Mouse (Mus musculus) hindbrain, embryonic 12.5 days (tissue): Measurements from ENCODE around the gene Vcp. TPM values are rescaled to one million over a fixed set of nuclear protein-coding genes. Genes with fewer than 3 reads are reported as not detected.

Experiments used
- polyA plus RNA-seq: library from polyadenylated mRNA; unstranded; fragments of >200 nt; fragmentation: Nextera tagmentation; extraction: Ambion mirVana; gene quantifications from 2 replicates; pipeline ENCODE4 v1.2.1, GENCODE M21; 2016

Vcp gene
- polyA plus RNA-seq, 1 experiment from 2014 or later = 626 TPM

Other genes with a start within 250 kb of the Vcp start
- not detected in 2 replicates for gene Ccl19, start 243.9 kb downstream of the Vcp start, polyA plus RNA-seq
- 4.1 and 5.5 TPM in 2 replicates for gene Ccl21a, start 226.5 kb downstream of the Vcp start, polyA plus RNA-seq
- 0.05 and 0.21 TPM in 2 replicates for gene Fam205a1, start 146.6 kb downstream of the Vcp start, polyA plus RNA-seq
- gene Gm12394, start 143.7 kb downstream of the Vcp start, polyA plus RNA-seq = 0.31 and 0.48 TPM in 2 replicates
- 1.9 and 2.4 TPM in 2 replicates for gene Fam205c, start 126.3 kb downstream of the Vcp start, polyA plus RNA-seq
- gene Phf24, start 83.8 kb downstream of the Vcp start, polyA plus RNA-seq = 7.9 TPM in 2 replicates
- gene Dnajb5, start 50.7 kb downstream of the Vcp start, polyA plus RNA-seq = 32.4 and 37.4 TPM in 2 replicates
- gene 1700022I11Rik, start 30.9 kb downstream of the Vcp start, polyA plus RNA-seq = 0.61 and 1.2 TPM in 2 replicates
- 20.5 and 21.6 TPM in 2 replicates for gene Fancg, start 10.0 kb upstream of the Vcp start, polyA plus RNA-seq
- gene Pigo, start 25.3 kb upstream of the Vcp start, polyA plus RNA-seq = 25.2 and 28.9 TPM in 2 replicates
- gene Stoml2, start 31.2 kb upstream of the Vcp start, polyA plus RNA-seq = 243 and 249 TPM in 2 replicates
- 36.2 and 36.6 TPM in 2 replicates for gene Fam214b, start 45.7 kb upstream of the Vcp start, polyA plus RNA-seq
- 27.8 and 29.4 TPM in 2 replicates for gene Unc13b, start 58.4 kb upstream of the Vcp start, polyA plus RNA-seq